Mouse (Mus musculus) brain, embryonic 14.5 days (tissue): ENCODE results near the gene Saxo2. TPM values are rescaled to one million over a fixed set of nuclear protein-coding genes. Genes with fewer than 3 reads are reported as not detected.
A peak's percentile ranks its signal among the peaks of the same experiment; 100 is the strongest.

Experiments
- DNase-seq: peaks from one replicate; pipeline ENCODE4 v3.0.0-alpha.2; 2011; ENCODE audit warnings: low read depth
- CTCF ChIP-seq: fragments of 200-500 bp; IDR thresholded peaks from 2 replicates; pipeline ENCODE4 v1.5.1; 2012; ENCODE audit warnings: inconsistent platforms, mild to moderate bottlenecking, moderate library complexity, borderline replicate concordance; ENCODE audit not compliant: insufficient read depth, insufficient read length; ENCODE audit errors: extremely low read depth
- POLR2A ChIP-seq: fragments of 200-500 bp; IDR thresholded peaks from 2 replicates; pipeline ENCODE4 v1.6.1; 2012; ENCODE audit warnings: mild to moderate bottlenecking, inconsistent platforms, borderline replicate concordance; ENCODE audit not compliant: poor library complexity, insufficient read depth, insufficient read length, severe bottlenecking; ENCODE audit errors: extremely low read depth
- polyA plus RNA-seq: library from polyadenylated mRNA; depleted of rRNA; stranded (reverse); fragments of >200 nt; gene quantifications from 2 replicates; pipeline ENCODE4 v1.2.3, GENCODE M21; 2012; rRNA removed

Gene Saxo2
- polyA plus RNA-seq, 1 experiment, result 9.4 TPM

DNA sequence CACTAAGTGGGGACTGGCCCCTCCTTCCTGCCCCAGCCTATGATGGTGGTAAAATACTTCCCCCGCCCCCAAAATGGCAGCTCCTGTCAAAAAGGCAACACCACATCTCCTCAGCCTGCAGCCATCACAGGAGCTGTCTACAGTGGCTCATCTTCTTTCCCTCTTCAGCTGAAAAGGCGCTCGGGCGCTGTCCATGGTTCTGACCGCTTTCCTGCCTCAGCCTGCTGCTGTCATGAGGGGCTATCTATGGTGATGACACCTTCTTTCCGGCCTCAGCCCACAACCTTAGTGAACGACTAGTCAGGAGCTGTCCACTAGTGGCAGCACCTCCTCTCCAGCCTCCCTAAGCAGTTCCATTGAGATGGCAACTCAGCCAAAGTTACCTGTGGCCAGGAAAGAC is 23.0 kb downstream of the Saxo2 start:
- TF ChIP-seq CTCF, result no peak
- no peak for DNase-seq

DNA sequence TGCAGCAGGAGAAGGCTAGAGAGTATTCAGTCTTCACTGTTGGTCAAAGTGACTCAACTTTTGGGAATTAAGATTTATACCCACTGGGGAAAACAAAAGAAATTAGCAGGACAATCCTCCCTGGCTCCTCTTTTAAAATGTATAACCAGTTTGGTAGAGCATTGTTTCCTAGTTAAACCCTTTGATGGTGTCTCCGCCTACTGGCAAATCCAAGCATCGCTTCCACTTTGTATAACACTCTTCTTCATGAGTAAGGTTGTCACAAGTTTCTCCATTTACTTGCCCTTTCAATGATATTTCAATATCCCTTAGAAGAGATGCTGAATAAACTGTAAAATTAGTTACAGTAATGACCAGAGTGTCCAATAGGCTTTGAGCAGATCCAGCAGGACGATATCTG is 38.7 kb downstream of the Saxo2 start:
- DNase-seq, result peak; percentile 7
- no peak for TF ChIP-seq POLR2A
- peak; percentile 19; the same call in 1 of the 2 replicates for TF ChIP-seq CTCF

DNA sequence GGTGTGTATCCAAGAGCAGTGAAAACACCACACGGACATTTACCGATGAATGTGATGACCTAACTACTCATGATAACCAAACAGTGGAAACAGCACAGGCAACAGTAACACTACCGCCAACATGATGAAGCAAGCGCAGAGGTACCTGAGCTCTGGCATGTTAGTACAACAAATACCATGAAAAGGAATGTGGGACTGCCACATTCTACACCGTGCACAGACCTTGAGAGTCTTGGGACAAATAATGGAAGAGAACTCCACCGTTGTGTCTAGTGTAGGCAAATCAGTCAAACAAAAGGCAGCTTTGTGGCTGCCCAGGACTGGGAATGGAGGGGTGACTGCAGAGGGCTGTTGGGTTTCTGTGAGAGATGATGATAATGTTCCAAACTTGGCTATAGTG is 42.9 kb downstream of the Saxo2 start:
- no peak for DNase-seq
- TF ChIP-seq CTCF, result no peak
- TF ChIP-seq POLR2A, result no peak

DNA sequence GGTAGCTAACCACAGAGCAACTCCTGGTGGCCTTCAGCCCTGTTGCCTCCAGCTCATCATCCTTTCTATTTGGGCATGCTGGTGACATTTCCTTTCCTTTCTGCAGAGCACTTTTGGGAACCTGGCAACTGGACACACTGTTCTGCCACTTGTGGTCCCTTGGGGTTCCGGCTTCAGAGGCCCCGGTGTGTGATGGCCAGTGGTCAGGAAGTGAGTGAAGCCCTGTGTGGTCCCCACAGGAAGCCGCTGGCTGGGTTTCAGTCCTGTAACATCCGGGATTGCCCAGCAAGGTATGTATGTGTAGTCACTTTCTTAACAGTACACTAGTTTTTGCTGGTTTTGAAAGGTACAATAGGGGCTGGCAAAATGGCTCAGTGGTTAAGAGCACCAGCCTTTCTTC is 46.3 kb downstream of the Saxo2 start:
- TF ChIP-seq CTCF (no peak), POLR2A (no peak)
- no peak for DNase-seq

DNA sequence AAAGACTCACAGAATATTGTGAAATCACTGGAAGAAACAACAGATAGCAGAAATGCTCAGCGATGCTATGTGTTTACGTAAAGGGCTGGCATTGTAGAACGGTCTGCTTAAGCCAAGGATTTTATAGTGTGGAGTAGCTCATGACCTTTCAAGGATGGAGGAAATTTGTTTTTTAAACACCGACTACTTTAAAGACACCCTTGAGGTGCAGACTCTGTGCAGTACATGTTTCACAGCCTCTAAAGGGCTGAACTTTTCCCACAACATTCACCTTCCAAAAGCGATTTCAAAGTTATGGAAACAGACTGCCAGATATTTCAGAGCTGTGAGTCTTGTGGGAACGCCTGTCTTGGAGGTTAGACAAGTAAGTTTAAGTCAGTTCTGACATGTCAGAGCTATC is 57.4 kb downstream of the Saxo2 start:
- TF ChIP-seq POLR2A, result no peak
- TF ChIP-seq CTCF, result no peak
- DNase-seq, result no peak

Other genes starting within 250 kb of the Saxo2 start
- 8.0 and 11.2 TPM in 2 replicates for gene Efl1, start 86 bp upstream of the Saxo2 start, polyA plus RNA-seq
- gene Mex3b, start 218.8 kb upstream of the Saxo2 start, polyA plus RNA-seq, result 154 and 207 TPM in 2 replicates